ENCODE assay signal across 20 mouse cellular contexts in genomic region chr17:64531150-64531549, GRCm38 (mm10).
DNase-seq lines count a peak whose midpoint lies in the region; ATAC-seq lines count a peak whose summit lies in the region.
"Had no signal": no experiment of that assay in that cellular context is flagged by ENCODE, and none has a peak within 500 bp of the region (broad histone marks: within the 10 kb centered on the region; RNA-seq: fewer than 3 reads in every experiment).

No protein-coding gene starts in this region.

- no peak overlapping the region for H3K4me2 ChIP-seq in midbrain, embryonic 14.5 days (ENCODE audit: low read length)
- H3K4me2 ChIP-seq: embryonic facial prominence, embryonic 12.5 days; forebrain, embryonic 13.5 days; heart, embryonic 13.5 days; hindbrain, embryonic 14.5 days; intestine, embryonic 15.5 days had no signal

- no peak overlapping the region for H3K27ac ChIP-seq in midbrain, embryonic 14.5 days (replicated peaks; ENCODE audit: low read depth, low read length)
- H3K27ac ChIP-seq: embryonic facial prominence, embryonic 12.5 days; forebrain, embryonic 13.5 days; heart, embryonic 13.5 days; hindbrain, embryonic 14.5 days; intestine, embryonic 15.5 days had no signal

- no peaks in the 10 kb centered on the region for H3K27me3 ChIP-seq in midbrain, embryonic 14.5 days (ENCODE audit: control insufficient read depth, insufficient read depth, low read length)
- H3K27me3 ChIP-seq: embryonic facial prominence, embryonic 12.5 days; forebrain, embryonic 13.5 days; heart, embryonic 13.5 days; intestine, embryonic 15.5 days; Patski had no signal

- H3K4me1 ChIP-seq in midbrain, embryonic 14.5 days (ENCODE audit: control insufficient read depth, insufficient read depth, low read length): no peaks in the 10 kb centered on the region
- H3K4me1 ChIP-seq: embryonic facial prominence, embryonic 12.5 days; intestine, embryonic 15.5 days had no signal

- WGBS in midbrain, embryonic 14.5 days: 79% methylated on average over 7 of the region's 7 CpGs

- peak; percentile 71 for ATAC-seq in common myeloid progenitor, adult 5-6 weeks (replicated peaks; ENCODE audit: low read depth, poor library complexity, severe bottlenecking)
- ATAC-seq in megakaryocyte progenitor cell, adult 5-6 weeks (replicated peaks; ENCODE audit: poor library complexity): peak; percentile 78
- ATAC-seq in midbrain, embryonic 14.5 days (ENCODE audit: low FRiP score, low TSS enrichment): no peak
- ATAC-seq: forebrain, embryonic 13.5 days; forebrain, postnatal 0 days; intestine, embryonic 15.5 days; Patski had no signal

- H3K4me3 ChIP-seq in midbrain, embryonic 14.5 days (replicated peaks; ENCODE audit: low read depth, low read length): no peak overlapping the region
- H3K4me3 ChIP-seq: embryonic facial prominence, embryonic 12.5 days; forebrain, embryonic 13.5 days; heart, embryonic 13.5 days; intestine, embryonic 15.5 days had no signal

- DNase-seq in spleen, postnatal 36 days (ENCODE audit: low spot score in 2 of 2): peak; percentile 46 to 62
- DNase-seq in spleen, adult 12 weeks (ENCODE audit: low spot score): no peak
- DNase-seq in layer of hippocampus, adult 9-11 months: no peak
- DNase-seq in midbrain, embryonic 14.5 days: no peak
- DNase-seq in T-cell, adult 2 months (ENCODE audit: low spot score): no peak
- DNase-seq: adrenal gland, adult 8-10 months; adrenal gland, postnatal 36 days; cerebellum, adult 2 months; cerebellum, postnatal 10 days; forebrain, postnatal 0 days; gastrocnemius, postnatal 14 days; heart, postnatal 4 days had no signal

- no peak overlapping the region for H3K9ac ChIP-seq in midbrain, embryonic 14.5 days (replicated peaks; ENCODE audit: low read length)
- H3K9ac ChIP-seq: embryonic facial prominence, embryonic 12.5 days; forebrain, embryonic 13.5 days; forebrain, postnatal 0 days; heart, embryonic 13.5 days; hindbrain, embryonic 14.5 days; intestine, embryonic 15.5 days had no signal

- no peaks in the 10 kb centered on the region for H3K36me3 ChIP-seq in midbrain, embryonic 14.5 days (ENCODE audit: control insufficient read depth, insufficient read depth, low read length)
- H3K36me3 ChIP-seq: embryonic facial prominence, embryonic 12.5 days; heart, embryonic 13.5 days; intestine, embryonic 15.5 days had no signal

- H3K9me3 ChIP-seq in midbrain, embryonic 14.5 days (ENCODE audit: control insufficient read depth, low read length): no peaks in the 10 kb centered on the region
- H3K9me3 ChIP-seq: embryonic facial prominence, embryonic 12.5 days; forebrain, embryonic 13.5 days; heart, embryonic 13.5 days; intestine, embryonic 15.5 days had no signal

Comparison
In these comparisons a context has a peak if more than half of its experiments do, and no peak if none do; other contexts are left out.
1. DNase-seq: peak in spleen, postnatal 36 days (2 of 2); none in spleen, adult 12 weeks (single experiment), layer of hippocampus, adult 9-11 months (single experiment), midbrain, embryonic 14.5 days (single experiment) and T-cell, adult 2 months (single experiment).